Mouse (Mus musculus) ES-Bruce4 (cell line): ENCODE results near the gene Tnrc6c.
A peak's percentile ranks its signal among the peaks of the same experiment; 100 is the strongest.

Experiments
- CTCF ChIP-seq: IDR thresholded peaks from one replicate; pipeline ENCODE4 v1.8.1; 2011; ENCODE audit warnings: low read depth, low read length
- EP300 ChIP-seq: IDR thresholded peaks from 2 replicates; pipeline ENCODE4 v1.6.1; 2011; ENCODE audit warnings: low read depth, low read length; ENCODE audit not compliant: insufficient read depth
- POLR2A ChIP-seq: IDR thresholded peaks from one replicate; pipeline ENCODE4 v1.8.1; 2011; ENCODE audit warnings: low read length; ENCODE audit not compliant: insufficient read depth

- TF ChIP-seq CTCF, result peak; percentile 86
- TF ChIP-seq POLR2A, result no peak
- 0 out of 2 replicates have a peak, but pooled peaks have one; percentile 7 for TF ChIP-seq EP300
Observed at GRCm38 (mm10) chr11:117790286-117790685, 136.2 kb downstream of the Tnrc6c start.
